Mouse (Mus musculus) forebrain, embryonic 11.5 days (tissue): ENCODE data around the gene Isl2. TPM values are rescaled to one million over a fixed set of nuclear protein-coding genes. Genes with fewer than 3 reads are reported as not detected.

ENCODE experiments used
- ATAC-seq: fragments of 200-750 bp; cut with Nextera tagmentation; replicated peaks from 2 replicates; pipeline ENCODE4 v1.8.0; 2017; ENCODE audit warnings: moderate TSS enrichment; ENCODE audit not compliant: low FRiP score
- DNase-seq: peaks from one replicate; pipeline ENCODE4 v3.0.0-alpha.2; 2017; ENCODE audit warnings: low spot score
- H3K27ac ChIP-seq: fragments of 300-500 bp; sonication (generic); 2 replicates; pipeline ENCODE4 v1.5.1; 2014; ENCODE audit warnings: low read depth, low read length
- H3K27me3 ChIP-seq: fragments of 300-500 bp; sonication (generic); 2 replicates; pipeline ENCODE4 v1.6.1; 2014; ENCODE audit warnings: mild to moderate bottlenecking, low read length, mixed read lengths; ENCODE audit not compliant: control insufficient read depth, insufficient read depth
- H3K36me3 ChIP-seq: fragments of 300-500 bp; sonication (generic); 2 replicates; pipeline ENCODE4 v1.6.1; 2014; ENCODE audit warnings: mild to moderate bottlenecking, low read length, moderate library complexity, mixed read lengths; ENCODE audit not compliant: control insufficient read depth, insufficient read depth
- H3K4me1 ChIP-seq: fragments of 300-500 bp; sonication (generic); replicated peaks from 2 replicates; pipeline ENCODE4 v1.6.1; 2014; ENCODE audit warnings: low read length, mixed read lengths; ENCODE audit not compliant: control insufficient read depth, insufficient read depth
- H3K4me2 ChIP-seq: fragments of 300-500 bp; sonication (generic); 2 replicates; pipeline ENCODE4 v1.6.1; 2014; ENCODE audit warnings: low read depth, mild to moderate bottlenecking, low read length, moderate library complexity, mixed read lengths; ENCODE audit not compliant: severe bottlenecking
- H3K4me3 ChIP-seq: fragments of 300-500 bp; sonication (generic); 2 replicates; pipeline ENCODE4 v1.5.1; 2014; ENCODE audit warnings: low read depth, low read length
- H3K9ac ChIP-seq: fragments of 300-500 bp; sonication (generic); 2 replicates; pipeline ENCODE4 v1.6.1; 2014; ENCODE audit warnings: low read length
- H3K9me3 ChIP-seq: fragments of 300-500 bp; sonication (generic); 2 replicates; pipeline ENCODE4 v1.6.1; 2016; ENCODE audit warnings: low read length, mixed read lengths; ENCODE audit not compliant: control insufficient read depth
- WGBS: fragments of 180-500 bp; shearing (Covaris S2); extraction: QIAGEN DNeasy Blood & Tissue Kit; methylation state at CpG from one replicate; pipeline ENCODE4 v1.1.7; 2014; 5-methylcytosine and 5-hydroxymethylcytosine counted together
- polyA plus RNA-seq: library from polyadenylated mRNA; unstranded; fragments of >200 nt; fragmentation: Nextera tagmentation; extraction: Ambion mirVana; gene quantifications from 2 replicates; pipeline ENCODE4 v1.2.1, GENCODE M21; 2014

Isl2 gene
- polyA plus RNA-seq, 1 experiment from 2014 or later = 0.77 TPM

DNA sequence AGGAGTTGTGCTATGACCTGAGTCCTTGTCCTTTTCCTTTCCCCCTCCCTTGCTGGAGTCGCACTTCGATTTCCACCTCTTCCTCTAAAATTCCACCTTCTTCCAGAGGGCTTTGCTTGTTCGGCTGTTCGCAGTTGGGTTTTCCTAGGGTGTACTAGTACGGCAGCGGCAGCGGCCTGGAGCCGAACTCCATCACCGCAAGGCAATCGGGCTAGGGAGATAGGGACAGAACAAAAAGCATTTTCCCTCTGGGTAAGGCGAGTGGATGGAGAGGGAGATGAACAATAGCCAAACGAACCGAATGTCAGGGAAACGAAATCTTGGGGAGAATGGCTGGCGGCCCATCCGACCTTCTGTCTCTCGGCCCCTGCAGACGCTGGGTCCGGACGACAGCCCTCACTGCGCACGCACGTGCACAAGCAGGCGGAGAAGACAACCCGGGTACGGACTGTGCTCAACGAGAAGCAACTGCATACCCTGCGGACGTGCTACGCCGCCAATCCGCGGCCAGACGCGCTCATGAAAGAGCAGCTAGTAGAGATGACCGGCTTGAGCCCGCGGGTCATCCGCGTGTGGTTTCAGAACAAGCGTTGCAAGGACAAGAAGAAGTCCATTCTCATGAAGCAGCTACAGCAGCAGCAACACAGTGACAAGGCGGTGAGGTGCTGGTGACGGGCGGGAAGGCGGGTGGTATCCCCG, 5.4 kb downstream of the Isl2 start:
- H3K4me2 ChIP-seq = peak overlapping the region; percentile 28
- no peak for ATAC-seq
- H3K9ac ChIP-seq = no peak overlapping the region
- peaks cover 92% of the 10 kb centered on the region for H3K27me3 ChIP-seq
- H3K36me3 ChIP-seq = no peaks in the 10 kb centered on the region
- under 1% methylated on average over 46 of the region's 46 CpGs for WGBS
- no peaks in the 10 kb centered on the region for H3K9me3 ChIP-seq
- DNase-seq = peak; percentile 79
- H3K4me1 ChIP-seq = peaks cover 22% of the 10 kb centered on the region
- H3K4me3 ChIP-seq = peak overlapping the region; percentile 14
- H3K27ac ChIP-seq = no peak overlapping the region

DNA sequence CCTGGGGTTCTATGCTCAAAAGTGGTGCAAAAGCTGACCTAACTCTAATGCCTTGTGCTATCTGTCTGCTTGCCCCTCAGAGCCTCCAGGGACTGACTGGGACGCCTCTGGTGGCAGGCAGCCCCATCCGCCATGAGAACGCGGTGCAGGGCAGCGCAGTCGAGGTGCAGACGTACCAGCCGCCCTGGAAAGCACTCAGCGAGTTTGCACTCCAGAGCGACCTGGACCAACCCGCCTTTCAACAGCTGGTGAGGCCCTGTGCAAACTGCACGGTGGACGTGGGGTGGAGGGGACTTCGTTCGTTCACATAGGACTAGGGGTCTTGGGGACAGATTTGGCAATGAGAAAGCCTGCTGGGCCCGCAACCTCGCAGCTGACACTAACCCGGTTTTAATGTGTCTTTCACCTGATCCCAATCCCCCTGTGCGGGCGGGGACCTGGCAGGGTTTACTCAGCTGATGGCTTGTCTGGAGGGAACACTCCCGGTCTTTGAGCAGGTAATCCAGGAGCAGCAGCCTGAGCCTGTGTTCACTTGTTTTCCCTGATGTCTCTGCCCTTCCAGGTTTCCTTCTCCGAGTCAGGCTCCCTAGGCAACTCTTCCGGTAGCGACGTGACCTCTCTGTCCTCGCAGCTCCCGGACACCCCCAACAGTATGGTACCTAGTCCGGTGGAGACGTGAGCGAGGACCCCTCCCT, 6.5 kb downstream of the Isl2 start:
- WGBS = under 1% methylated on average over 30 of the region's 30 CpGs
- no peaks in the 10 kb centered on the region for H3K36me3 ChIP-seq
- no peak for ATAC-seq
- no peak overlapping the region for H3K9ac ChIP-seq
- DNase-seq = peak; percentile 67
- peak overlapping the region; percentile 2; the same call in 1 of the 2 replicates for H3K4me2 ChIP-seq
- H3K27ac ChIP-seq = no peak overlapping the region
- peaks cover 92% of the 10 kb centered on the region for H3K27me3 ChIP-seq
- H3K4me1 ChIP-seq = peaks cover 20% of the 10 kb centered on the region
- no peaks in the 10 kb centered on the region for H3K9me3 ChIP-seq
- no peak overlapping the region for H3K4me3 ChIP-seq

DNA sequence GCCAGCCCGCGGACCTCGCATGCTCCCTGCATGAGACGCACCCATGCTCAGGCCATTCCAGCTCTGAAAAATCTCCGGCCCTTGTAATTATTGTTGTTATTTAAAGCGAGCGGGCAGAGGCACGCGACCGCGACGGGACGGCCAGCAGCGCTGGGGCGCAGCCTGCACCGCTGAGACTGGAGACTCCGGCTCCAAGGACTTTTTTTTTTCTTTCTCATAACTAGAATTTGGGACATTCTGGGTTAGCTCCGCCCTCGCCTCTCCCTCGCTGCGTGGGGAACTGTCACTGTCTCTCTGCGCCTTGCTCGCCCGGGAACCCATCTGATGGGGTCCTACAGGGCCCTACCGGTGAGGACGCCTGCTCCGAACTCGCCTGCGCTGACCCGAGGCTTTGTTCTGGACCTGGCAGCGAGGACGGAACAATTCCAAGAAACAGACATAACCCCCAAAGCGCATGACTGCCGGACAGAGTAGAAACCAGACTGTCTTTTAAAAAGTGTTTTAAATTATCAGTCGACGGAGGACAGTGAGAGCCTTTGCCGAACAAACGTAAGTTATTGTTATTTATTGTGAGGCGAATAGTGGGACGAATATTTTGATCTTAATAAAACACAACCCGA, 7.2 kb downstream of the Isl2 start:
- DNase-seq (peak; percentile 56), ATAC-seq (no peak)
- no peak overlapping the region for H3K9ac ChIP-seq
- H3K4me2 ChIP-seq = peak overlapping the region; percentile 2; the same call in 1 of the 2 replicates
- H3K27me3 ChIP-seq = peaks cover 88% of the 10 kb centered on the region
- WGBS = 3% methylated on average over 41 of the region's 41 CpGs
- H3K27ac ChIP-seq = no peak overlapping the region
- H3K36me3 ChIP-seq = no peaks in the 10 kb centered on the region
- peaks cover 20% of the 10 kb centered on the region for H3K4me1 ChIP-seq
- 0 out of 2 replicates have a peak overlapping the region, but pooled peaks have one; percentile 19 for H3K4me3 ChIP-seq
- H3K9me3 ChIP-seq = no peaks in the 10 kb centered on the region

DNA sequence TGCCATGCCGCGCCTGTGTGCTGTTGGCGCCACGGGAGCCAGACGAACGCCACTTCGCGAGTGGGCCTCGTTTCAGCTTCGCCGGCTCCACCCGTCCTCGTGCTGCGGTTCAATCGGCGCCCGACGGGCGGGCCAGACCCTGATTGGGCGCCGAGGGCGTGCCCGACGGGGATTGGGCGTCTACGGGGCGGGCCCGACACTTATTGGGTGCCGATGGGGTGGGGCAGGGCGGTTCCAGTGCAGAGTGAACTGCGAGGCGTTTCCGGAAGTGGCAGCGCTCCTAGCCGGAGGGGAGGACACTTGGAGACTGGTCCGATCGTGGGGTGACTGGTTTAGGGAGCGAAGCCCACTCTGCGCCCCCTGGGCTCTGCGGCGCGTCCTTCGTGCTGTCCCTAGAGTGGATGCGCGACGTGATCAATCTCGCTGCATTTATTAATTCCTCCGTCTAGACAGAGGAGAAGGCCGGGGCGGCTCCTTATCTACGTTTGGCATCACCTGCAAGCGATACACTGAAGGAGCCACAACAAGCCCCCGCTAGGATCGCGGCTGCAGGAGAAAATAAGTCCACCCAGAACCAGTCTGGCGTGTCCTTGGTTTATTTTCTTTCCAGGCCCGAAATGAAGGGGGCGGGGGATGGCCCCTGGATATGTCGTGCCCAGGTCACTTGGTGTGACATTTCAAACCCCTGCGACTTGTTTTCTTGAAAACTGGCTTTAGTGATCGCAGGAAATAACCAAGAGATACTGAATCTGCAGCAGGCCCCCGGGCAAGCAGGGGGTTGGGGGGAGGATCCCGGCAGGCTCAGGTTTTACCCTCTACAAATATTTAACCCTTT, 7.9 kb downstream of the Isl2 start:
- H3K9ac ChIP-seq = no peak overlapping the region
- no peaks in the 10 kb centered on the region for H3K9me3 ChIP-seq
- no peaks in the 10 kb centered on the region for H3K36me3 ChIP-seq
- peaks cover 82% of the 10 kb centered on the region for H3K27me3 ChIP-seq
- ATAC-seq (0 out of 2 replicates have a peak, but pooled peaks have one; percentile 40), DNase-seq (peak; percentile 78)
- H3K4me2 ChIP-seq = peak overlapping the region; percentile 31; the same call in 1 of the 2 replicates
- H3K4me3 ChIP-seq = peak overlapping the region; percentile 19
- no peak overlapping the region for H3K27ac ChIP-seq
- WGBS = 3% methylated on average over 63 of the region's 63 CpGs
- peaks cover 20% of the 10 kb centered on the region for H3K4me1 ChIP-seq

DNA sequence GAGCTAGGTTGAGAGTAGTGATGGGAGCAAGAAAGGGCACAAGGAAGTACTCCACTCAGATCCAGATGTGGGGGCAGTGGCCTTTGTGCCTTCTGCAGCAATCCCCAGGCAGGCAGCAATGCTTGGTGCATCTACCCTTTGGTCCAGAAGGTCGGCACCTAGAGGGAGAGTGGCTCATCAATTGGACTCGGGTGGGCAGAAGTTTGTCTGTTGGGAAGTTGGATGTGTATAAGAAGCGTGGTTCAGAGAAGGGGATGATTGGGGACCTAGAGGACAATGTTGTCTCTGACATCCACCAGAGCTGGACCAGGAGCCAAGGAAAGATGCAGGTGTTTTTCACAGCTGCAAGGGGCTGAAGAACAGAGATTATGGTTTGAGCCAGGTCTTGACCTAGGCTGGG, 10.4 kb downstream of the Isl2 start:
- Histone ChIP-seq H3K36me3 (no peaks in the 10 kb centered on the region), H3K4me3 (no peak overlapping the region), H3K4me1 (peaks cover 13% of the 10 kb centered on the region), H3K27ac (no peak overlapping the region), H3K9me3 (no peaks in the 10 kb centered on the region), H3K9ac (no peak overlapping the region), H3K27me3 (peaks cover 58% of the 10 kb centered on the region), H3K4me2 (no peak overlapping the region)
- DNase-seq (no peak), ATAC-seq (no peak)
- WGBS = 14% methylated on average over 3 of the region's 3 CpGs

DNA sequence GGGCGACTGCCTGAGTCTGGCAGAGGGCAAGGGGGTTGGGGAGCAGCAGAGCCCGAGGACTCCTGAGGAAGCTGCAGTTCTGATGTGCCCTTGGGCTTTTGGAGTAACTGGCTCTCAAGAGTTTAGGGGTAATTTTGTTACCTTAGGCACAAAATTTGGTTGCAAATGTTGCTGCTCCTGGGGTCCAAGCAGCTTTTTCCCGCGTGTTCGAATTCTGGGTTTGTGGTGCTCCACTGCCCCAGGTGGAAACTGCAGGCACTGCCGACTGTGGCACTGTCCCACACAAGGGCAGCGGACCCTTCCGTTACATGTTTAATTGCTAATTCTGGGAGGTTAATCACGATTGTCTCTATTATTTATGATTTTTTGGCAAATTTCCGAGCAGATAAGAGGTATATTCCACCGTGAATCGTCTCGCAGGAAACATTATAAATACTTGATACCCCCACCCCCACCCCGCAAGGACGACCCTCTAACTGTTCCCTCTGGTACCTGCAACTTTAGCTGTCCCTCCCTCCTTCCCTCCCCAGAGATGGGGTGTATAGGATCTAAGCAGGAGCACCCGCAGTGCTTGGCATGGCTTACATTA, 10.9 kb downstream of the Isl2 start:
- Histone ChIP-seq H3K27me3 (peaks cover 54% of the 10 kb centered on the region), H3K36me3 (no peaks in the 10 kb centered on the region), H3K9me3 (no peaks in the 10 kb centered on the region), H3K27ac (no peak overlapping the region), H3K4me1 (peaks cover 12% of the 10 kb centered on the region), H3K9ac (no peak overlapping the region), H3K4me3 (no peak overlapping the region), H3K4me2 (no peak overlapping the region)
- WGBS = 2% methylated on average over 16 of the region's 16 CpGs
- ATAC-seq = 0 out of 2 replicates have a peak, but pooled peaks have one; percentile 37
- DNase-seq = peak; percentile 61

DNA sequence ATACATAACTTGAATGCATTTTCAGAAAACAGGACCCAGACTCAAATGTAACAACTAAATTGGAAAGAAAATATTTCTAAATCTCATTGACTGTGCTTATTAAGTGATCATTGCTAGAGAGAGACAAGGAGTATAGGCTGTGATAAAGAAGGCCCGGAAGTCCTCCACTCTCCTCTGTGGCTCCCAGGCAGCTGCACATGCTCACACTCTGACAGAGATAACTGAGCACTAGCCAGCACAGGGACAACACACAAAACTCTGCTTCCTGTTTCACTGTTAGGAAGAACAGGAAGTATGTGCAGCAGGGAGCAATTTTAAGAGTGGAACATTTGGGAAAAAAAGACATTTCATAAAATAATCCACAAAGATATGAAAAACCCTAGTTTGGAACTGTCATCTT, 16.5 kb downstream of the Isl2 start:
- no peak for ATAC-seq
- no peak overlapping the region for H3K4me3 ChIP-seq
- no peak overlapping the region for H3K9ac ChIP-seq
- no peaks in the 10 kb centered on the region for H3K36me3 ChIP-seq
- no peaks in the 10 kb centered on the region for H3K9me3 ChIP-seq
- WGBS = 76% methylated on average over 1 of the region's 1 CpGs
- no peaks in the 10 kb centered on the region for H3K4me1 ChIP-seq
- no peak for DNase-seq
- H3K27me3 ChIP-seq = peaks cover 2% of the 10 kb centered on the region
- no peak overlapping the region for H3K4me2 ChIP-seq
- H3K27ac ChIP-seq = no peak overlapping the region

DNA sequence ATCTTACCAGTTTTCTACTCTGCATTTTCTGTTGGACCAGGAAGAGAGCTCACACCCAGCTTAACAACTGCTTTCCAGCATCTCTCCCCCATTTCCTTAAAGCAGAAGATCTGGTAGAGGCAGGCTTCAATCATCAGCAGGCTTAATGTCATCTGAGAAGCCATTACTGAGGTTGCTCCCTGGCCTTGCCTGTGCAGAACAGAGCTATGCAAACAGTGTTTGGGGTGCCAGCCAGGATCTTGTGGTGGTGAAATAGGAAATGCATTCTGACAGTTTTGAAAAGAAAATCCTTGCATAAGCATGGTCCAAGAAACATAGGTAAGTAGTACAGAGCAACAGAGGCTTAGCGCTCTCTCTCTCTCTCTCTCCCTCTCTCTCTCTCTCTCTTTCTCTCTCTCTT, 22.5 kb downstream of the Isl2 start:
- H3K9ac ChIP-seq = no peak overlapping the region
- 100% methylated on average over 1 of the region's 1 CpGs for WGBS
- no peak overlapping the region for H3K4me2 ChIP-seq
- H3K27me3 ChIP-seq = no peaks in the 10 kb centered on the region
- H3K9me3 ChIP-seq = no peaks in the 10 kb centered on the region
- H3K4me1 ChIP-seq = no peaks in the 10 kb centered on the region
- ATAC-seq (no peak), DNase-seq (no peak)
- H3K27ac ChIP-seq = no peak overlapping the region
- no peaks in the 10 kb centered on the region for H3K36me3 ChIP-seq
- H3K4me3 ChIP-seq = no peak overlapping the region
